Mouse (Mus musculus) urinary bladder, adult 18-20 months (tissue): ENCODE data around the gene Gbx1.
"Not testable (repeated sequence)": the region's sequence is repeated elsewhere in the genome, so short reads cannot be mapped to it uniquely, and the experiment has no call there.

Experiments used
- DNase-seq, 2 experiments: peaks; one replicate each; pipeline ENCODE4 v3.0.0; 2022; ENCODE audit warnings: low spot score in 2 of 2, mixed read lengths in 2 of 2

The Gbx1 gene

DNA sequence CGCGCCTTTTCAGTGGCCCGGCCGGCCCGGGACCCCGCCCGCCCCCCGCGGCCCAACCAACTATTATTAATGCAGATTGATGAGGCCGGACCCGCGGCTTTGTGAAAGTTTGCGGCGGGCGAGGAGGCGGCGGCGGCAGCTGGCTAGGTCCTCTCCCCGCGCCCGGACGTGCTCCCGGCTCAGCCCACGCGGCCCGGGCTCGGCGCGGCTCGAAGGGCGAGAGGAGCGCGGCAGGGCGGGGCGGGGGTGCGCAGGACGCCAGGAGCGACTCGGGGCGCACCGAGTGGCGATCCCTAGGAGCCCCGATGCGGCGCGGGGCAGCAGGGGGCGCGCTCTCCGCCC lies at the start of gene Gbx1:
Gene Gbx1, minus strand, starts transcription at position 314 of the 342 bp plus-strand sequence.
- DNase-seq = no peak

DNA sequence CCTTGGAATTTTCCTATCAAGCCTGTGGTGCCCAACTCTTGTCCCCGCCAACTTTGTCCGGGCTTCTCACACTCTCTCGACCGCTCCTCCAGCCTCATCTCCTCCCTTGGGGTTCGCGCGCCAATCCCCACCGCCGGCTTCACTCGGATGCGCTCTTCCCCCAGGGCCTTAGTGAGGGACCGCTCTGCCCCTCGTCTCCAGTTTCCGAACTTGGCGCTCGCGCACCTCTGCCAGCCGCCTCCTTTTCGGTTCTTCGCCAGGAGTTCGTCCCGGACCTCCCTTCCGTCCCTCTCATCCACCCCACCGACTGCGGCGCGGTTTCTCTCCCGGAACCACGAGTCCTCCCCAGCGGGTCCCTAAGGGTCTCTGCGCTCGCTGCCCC lies 49.8 kb upstream of the Gbx1 start:
- no peak for DNase-seq

DNA sequence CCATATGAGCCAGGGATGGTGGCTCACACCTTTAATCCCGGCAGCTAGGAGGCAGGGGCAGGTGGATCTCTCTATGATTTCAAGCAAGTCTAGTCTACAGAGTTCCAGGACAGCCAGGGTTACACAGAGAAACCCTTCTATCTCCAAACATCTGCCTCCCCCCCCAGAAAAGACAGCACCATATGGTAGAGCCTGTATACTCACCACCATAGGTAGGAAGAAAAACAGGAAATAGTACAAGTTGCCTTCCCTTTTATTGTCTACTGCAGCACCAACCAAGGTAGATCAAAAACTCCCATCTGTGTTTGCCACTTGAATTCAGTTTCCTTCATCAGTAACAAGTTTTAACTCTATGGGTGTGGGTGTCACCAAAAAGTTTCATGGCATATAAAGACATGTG lies 48.9 kb upstream of the Gbx1 start:
- DNase-seq = no peak

DNA sequence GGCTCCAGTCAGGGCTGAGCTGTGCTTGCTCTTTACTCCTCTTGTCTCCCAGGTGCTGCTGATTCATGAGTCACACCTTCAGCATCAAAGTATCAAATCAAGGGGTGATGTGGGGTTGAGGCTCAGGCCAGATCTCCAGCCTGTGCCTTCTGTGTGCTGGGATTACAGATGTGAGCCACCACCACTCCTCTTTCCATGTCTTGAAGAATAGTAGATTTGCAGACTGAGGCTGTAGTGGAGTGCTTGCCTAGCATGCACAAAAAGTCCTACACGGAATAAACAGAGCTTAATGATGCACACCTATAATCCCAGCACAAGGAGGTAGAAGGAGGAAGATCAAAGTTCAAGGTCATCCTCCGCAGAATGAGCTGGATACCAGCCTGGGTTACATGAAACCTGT lies 29.7 kb upstream of the Gbx1 start, which contains the start of gene 4931409K22Rik:
Gene 4931409K22Rik, minus strand, starts transcription at position 101 of the 400 bp plus-strand sequence.
- no peak for DNase-seq

DNA sequence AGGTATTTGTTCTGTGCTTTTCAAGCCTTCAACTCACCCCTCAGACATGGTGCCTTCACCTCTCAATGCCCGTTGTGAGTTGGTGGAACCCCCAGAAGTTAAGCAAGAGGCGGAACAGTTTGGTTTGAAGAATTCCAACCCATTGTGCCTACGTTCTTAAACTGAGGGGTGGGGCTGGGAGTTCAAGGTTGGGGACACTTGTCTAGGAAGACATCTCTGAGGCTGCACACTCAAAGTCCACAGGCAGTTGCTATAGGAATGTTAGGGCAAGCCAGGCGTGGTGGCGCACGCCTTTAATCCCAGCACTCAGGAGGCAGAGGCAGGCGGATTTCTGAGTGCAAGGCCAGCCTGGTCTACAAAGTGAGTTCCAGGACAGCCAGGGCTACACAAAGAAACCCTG lies 28.3 kb upstream of the Gbx1 start:
- not testable (repeated sequence) for DNase-seq

DNA sequence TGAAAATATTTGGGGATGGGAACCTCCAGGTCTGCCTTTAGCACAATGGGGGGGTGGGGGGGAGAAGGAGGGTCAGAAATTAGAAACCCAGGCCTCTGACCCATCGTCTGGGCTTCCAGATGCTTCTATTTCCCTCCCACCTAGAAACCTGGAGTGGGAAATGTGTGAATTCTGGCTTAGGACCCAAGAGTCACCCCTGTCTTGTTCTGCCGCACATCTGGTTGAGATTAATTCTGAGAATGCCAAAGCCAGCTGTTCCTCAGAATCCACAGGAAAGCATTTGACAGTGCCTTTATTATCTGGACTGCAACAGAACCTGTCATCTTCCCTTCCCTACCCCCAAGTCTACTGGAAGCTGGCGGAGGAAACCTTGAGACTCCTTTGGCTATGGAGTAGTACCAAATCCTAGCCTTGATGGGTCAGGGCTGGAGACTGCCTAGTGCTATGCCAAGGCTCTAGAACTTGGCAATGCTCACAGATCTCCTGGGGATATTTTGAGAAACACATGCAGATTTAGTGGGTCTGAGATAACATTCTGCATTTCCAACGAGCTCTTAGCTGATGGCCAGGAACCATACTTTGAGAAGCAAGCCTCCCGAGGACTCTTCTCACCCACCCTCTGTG lies 26.7 kb upstream of the Gbx1 start:
- no peak for DNase-seq

DNA sequence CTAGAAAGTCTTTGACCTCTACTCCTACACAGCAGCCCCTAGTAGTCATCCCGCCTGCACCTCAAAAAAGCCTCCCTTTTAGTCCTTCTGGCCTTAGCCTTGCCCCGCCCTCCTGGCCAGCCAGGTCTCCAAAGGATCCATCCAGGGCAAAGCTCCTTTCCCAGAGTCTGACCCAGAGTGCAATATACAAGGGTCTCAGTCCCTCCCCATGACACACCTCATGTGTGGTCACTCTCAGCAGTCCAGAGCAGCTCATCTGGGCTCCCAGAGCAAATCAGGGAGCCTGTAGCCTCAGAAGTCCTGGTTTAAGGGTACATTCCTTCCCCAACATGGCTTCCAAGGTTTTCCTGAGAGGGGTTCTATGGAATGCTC lies 24.3 kb upstream of the Gbx1 start:
- DNase-seq = no peak

DNA sequence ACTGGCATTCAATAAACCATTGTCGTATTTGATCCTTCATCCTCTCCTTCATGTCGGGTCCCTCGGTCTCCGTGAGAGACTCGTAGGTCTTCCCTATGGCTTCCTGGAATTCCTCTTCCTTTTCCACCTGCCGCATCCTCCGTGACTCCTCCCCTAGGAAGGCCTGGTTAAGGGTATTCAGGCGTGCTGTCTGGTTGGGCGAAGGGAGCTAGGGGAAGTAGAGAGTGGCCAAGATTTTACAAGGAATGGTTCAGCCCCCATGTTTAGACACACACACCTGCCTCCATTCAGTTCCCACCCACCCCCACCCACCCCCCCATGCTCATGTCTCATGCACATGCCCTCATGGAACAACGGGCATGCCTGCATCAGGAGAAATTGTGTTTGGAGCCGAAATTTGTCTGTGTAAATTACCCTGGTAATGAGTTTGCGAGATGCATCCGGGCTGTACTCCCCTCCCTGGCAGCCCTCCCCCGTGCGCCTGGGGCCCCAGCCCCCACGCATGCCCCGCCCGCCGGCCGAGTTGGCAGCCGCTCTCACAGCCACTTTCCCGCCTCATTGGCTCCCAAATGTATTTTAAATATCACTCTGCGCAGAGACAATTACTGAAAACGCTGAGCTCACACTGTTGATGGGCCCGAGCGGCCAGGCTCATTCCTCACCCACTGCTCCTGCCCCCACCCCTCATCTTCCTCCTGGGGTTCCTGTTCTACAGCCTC lies 23.8 kb upstream of the Gbx1 start:
- DNase-seq = no peak

DNA sequence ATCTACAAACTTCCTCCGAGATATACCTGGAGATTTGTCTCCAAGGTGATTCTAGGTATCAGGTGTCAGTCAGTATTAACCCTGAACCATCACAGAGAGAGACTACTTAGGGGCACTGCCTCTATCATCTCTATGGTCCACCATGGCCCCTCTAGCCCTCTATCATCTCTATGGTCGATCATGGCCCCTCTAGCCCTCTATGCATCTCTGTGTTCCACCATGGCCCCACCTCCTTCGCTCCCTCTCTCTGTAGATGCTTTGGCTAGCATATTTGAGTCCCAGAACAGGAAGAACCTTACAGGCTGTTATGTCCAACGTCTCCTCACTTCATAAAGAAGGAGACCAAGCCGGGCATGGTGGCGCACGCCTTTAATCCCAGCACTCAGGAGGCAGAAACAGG lies 15.6 kb upstream of the Gbx1 start:
- no peak for DNase-seq

DNA sequence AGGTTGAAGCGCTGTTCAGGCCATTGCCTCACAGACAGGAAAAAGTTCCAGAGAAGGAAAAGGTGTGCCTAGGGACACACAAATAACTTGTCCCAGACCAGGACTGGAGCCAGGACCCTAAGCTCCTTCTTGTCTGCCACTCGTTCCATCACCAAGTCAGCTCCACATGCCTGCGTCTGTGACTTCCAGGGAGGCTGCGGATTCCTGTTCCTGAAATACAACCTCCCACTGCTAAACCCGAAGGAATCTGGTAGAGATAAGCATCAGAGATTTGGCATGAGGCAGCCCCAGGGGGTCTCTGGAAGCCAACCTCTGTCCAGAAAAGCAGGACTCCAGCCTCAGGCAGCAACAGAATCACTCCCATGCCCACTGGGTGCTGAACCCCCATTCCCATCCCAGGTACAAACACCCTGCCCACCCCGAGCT lies 14.2 kb upstream of the Gbx1 start:
- no peak for DNase-seq

DNA sequence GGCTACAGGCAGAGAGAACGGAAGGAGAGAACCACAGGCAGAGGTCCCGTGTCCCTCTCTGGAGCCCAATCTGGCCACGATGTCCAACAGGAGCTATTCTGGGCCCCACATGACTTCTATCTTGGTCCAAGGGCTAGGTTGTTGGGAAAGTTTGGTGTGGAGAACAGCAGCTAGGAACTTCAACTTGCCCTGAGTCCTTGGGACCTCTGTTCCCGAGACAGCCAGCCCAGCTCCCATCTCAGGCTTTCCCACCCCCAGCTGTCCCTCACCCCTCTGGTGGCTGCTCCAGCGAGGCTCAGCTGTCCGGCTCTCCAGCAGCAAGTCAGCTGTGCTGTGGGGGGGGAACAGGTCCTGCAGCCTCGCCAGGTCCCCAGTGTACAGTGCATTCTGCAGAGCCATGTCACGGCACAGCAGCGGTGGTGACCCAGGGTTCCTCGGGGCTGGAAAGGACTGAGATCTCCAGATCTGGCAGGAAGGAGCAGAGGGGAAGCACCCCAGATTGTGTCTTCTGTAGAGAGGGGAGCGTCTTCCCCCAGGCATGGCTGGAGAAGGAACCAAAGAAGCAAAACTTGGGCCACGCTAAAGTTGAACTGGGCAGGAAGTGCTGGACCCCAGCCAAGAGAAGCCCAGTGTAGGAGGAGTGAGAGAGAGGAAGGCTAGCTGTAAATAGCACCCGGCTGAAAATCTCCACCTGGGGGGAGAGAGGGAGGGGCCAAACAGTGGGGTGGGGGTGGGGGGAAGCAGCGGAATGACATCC lies 13.6 kb upstream of the Gbx1 start, which contains the start of gene Asb10:
Gene Asb10, minus strand, starts transcription at position 592 of the 757 bp plus-strand sequence.
- peak; percentile 18 to 42 for DNase-seq

DNA sequence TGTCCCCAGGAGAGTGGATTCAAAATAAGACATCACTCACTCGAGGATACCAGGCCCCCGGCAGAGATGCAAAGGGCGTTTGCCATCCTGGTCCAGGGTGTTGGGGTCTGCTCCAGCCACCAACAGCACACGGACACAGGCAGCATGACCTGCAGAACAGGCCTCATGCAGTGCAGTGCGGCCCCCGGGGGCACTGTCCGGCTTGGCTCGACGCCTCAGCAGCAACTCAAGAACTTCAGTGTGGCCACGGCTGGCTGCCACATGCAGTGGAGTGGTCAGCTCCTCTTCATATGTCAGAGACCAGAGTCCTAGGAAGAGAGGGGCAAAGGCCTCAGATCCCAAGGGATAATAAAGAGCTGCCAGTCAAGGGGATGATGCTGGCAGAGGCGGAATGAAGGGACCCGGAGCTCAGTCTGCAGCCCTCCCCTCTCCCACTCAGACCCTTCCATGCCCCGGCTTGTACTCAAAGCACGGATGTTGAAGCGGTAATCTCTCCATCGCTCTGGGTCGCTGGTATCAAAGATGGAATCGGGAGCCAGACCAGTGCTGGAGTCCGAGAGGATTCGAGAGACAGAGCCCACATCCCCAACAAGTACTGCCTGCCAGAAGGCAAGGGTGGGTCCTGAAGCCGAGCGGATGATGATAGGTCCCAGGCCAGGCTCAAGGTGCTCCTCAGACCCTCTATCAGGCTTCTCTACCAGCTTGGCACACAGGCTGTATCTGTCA lies 12.7 kb upstream of the Gbx1 start:
- no peak for DNase-seq

DNA sequence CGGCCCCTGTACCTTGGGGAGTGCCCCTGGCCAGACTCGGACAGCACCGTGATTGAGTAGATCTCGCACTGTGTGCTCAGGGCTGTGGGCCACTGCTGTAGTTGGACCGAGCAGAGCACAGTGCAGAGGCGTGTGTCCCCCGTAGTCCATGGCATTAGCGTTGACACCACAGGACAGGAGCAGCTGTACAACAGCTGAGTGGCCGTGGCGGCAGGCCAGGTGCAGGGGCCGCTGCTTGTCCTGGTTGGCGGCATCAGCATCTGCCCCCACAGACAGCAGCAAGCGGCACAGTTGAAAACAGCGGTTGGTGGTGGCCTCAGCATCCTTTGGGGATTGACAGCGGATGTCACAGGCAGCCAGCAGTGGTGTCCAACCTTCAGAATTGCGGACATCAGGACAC lies 10.6 kb upstream of the Gbx1 start:
- DNase-seq = no peak

DNA sequence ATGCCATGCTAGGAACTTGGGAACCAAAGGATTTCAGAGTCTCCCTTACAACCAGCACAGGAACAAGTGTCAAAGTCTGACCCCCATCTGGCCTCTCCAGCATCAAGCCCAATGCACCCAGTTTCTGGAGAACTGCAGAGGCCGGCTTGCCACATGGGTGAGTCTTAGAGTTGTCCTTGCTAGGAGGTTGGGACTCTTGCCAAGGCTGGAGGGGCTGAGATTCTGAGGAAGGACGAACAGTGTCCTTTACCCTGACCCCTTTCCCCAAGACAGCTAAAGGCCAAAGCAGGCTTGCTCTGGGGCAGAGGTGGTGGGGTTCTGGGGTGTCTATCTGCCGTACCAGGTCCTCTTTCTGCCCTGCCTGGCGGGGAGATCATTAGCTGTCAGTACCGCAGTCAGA lies 9.5 kb upstream of the Gbx1 start:
- no peak for DNase-seq

DNA sequence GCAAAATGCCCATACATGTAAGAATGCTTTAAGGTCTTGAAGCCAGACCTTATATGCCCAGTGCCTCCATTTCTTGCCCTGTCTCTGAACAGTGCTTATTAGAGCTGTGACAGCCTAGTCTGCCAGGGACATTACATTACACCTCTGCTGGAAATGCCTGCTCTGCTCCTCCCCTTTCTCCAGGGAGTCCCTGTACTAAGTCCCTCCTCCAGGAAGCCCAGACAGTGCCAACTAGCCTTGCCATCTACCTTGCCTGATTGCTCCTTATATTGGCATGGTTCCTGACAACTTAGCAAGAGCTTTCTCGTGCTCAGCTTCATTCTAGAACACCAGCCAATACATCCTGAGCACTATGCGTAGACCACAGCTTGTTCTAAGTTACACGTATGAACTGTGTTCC lies 8.7 kb upstream of the Gbx1 start:
- DNase-seq = no peak

DNA sequence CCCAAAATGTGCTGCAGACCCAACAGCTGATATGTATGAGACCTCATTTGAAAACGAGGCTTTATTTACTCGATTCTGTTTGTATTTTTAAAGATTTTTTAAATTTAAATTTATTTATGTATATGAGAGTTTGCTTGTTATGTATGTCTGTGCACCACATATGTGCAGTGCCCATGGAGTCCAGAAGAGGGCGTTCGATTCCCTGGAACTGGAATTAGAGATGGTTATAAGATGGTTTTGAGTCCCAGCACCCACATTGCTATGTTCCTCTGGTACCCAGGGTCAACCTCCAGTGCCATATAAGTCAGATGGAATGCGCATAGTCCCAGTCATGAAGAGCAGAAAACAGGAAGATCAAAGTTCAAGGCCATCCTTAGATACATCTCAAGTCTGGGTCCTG lies 7.3 kb upstream of the Gbx1 start:
- DNase-seq = no peak

DNA sequence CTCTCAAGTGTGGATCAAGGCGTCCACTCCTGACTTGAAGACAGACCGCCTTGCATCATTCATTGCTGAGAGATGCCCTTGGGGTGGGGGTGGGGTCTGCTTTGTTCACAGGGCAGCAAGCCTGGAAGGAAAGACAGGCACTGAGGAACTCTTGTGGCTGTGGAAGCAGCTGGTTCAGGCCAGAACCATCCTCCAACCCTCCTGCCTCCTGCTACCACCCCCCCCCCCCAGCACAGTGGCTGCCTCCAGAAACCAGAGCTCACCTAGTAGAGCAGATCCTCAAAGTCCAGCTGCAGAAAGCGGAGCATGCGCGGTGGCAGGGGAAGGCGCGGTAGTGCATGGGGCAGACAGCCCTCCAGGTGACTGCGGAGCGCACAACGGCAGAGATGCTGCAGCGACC lies 6.4 kb upstream of the Gbx1 start:
- DNase-seq = no peak

DNA sequence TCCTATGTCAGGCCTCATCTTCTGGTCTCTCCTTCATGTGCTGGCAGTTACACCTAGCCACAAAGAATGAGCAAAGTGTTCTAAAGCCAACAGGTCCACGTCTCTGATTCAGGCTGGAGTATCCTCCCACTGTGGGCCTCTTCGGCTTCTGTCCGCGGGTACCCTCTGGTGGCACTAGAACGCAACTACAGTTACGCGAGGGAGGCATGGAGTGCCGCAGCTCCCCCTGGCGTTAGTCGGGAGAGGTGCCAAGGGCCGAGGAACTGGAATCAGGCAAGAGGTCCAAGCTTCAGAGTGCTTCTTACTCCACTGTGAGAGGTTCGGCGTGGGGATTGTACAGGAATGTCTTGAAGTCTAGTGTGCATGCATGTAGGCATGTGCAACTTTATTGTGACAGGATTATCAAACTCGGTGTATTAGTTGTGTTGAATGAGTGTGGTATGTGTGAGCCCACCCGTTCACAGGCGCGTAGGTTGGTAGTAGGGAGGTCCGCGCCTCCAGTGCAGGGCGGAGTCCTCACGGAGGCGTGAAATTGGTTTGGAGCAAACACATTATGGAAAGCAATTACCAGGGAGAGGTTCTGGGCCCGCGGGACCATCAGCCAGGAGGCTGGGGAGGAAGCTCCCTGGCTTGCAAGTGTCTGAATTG lies 3.2 kb upstream of the Gbx1 start:
- DNase-seq = peak; percentile 86 to 91

DNA sequence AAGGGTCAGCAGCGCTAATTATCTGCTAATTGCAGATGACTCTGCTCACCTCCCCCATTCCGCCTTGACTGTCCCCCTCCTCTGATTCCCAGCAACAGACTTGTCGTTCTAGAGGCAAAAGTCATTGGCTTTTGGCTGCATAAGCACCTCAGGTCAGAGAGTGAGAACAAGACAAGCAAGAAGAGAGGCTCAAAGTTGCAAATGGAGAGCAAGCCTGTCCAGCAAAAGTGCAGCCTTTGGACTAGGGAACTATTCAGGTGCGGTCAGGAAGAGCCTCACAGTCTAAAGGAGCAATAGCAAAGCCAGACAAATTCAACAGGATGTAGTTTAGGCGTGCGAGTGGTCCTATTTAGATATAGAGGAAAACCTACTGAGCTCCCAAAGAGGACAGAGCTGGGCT lies 778 bp upstream of the Gbx1 start:
- no peak for DNase-seq

DNA sequence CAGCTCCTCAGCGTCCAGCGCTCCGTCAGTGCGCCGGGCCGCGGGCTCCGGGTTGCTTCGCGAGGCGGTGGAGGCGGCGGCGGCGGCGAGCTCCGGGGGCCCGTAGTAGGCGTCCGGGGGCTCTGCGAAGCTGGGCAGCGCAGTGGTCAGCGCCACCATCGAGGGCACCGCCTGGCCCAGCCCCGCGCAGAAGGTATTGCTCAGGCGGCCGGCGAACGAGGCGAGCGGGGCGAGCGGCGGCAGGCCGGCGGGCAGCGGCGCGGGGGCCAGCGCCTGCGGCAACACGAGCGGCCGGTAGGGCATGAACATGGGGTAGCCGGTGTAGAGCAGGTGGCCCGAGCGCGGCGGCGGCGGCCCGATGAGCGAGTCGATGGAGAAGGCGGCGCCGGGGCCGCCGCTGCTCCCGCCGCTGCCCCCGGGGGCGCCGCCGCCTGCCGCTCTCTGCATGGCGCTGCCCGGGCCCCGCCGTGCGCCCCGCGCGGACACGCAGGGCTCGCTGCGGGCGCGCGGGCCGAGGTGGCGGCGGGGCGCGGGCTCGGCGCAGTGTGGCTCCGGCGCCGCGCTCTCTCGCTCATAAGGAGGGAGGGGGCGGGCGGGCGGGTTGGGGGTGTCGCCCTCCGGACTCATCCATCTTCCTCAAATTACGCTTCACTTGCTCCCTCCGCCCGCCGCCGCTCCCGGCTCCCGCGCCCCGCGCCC lies 663 bp downstream of the Gbx1 start:
- DNase-seq = no peak
